Mouse (Mus musculus) bone marrow macrophage, adult 2 months (primary cell): ENCODE measurements around the gene Tln2.

Experiments used
- CTCF ChIP-seq: IDR thresholded peaks from 2 replicates; pipeline ENCODE4 v1.5.1; 2012; ENCODE audit warnings: low read depth, mild to moderate bottlenecking, low read length, moderate library complexity
- POLR2A ChIP-seq: IDR thresholded peaks from 2 replicates; pipeline ENCODE4 v1.6.1; 2012; ENCODE audit warnings: mild to moderate bottlenecking, low read depth, low read length, borderline replicate concordance

GRCm38 (mm10) chr9:67209451-67209850 is 350.1 kb downstream of the Tln2 start:
- no peak for TF ChIP-seq CTCF
- TF ChIP-seq POLR2A = no peak
